Mouse (Mus musculus): ENCODE measurements around the gene Lypd8.

The Lypd8 gene

DNA sequence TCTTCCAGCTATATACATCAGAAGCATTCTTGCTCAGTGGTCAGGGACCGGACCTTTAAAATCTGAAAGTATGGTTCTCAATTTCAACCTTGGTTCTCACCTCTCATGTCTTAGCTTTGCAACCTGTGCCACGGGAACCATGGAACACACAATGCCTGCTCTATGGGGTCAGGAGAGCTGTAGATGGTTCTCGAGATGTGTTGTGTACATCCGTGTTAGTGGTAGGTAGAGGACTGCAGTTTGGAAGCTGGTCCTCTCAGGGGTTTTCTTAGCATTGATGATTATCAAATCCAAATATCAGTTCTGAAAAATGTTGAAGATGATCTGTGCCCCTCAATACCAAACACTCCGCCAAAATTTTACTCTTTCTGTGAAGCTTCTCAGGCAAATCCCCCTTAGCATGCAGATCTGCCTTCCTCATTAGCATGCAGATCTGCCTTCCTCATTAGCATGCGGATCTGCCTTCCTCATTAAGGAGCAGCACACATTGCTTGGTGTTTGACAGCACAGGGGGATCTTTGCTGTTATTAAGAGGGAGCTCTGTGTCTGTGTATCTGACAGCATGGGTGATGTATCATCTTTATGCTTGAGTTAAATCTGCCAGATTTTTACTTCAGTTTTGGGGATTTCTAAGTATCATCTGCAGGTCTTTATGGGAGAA lies 21.3 kb downstream of the Lypd8 start:
- no peak for DNase-seq (ENCODE audit: low spot score in 2 of 2)

DNA sequence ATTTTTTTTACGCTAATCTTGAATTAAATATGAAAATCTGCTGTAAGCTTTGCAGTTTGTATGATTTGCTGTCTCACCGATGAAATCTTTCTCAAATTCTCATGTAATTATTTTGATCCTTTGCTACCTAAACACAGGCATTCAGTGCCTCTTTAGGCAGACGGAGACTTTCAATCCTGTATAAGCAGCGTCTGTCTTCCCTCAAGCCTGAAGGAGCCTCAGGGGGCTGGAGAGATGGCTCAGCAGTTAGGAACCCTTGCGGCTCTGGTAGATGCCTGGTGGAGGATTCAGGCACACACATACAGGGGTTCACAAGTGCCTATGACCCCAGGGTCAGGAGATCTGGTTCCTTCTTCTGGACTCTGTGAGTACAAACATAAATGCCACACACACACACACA lies 21.8 kb downstream of the Lypd8 start:
- DNase-seq (ENCODE audit: low spot score in 2 of 2) = no peak

- no peak for DNase-seq (ENCODE audit: low spot score in 2 of 2)
These were observed 29.2 kb downstream of the Lypd8 start for GRCm38 (mm10) chr11:58408066-58408465.

GRCm38 (mm10) chr11:58418336-58418735 lies 39.5 kb downstream of the Lypd8 start:
- DNase-seq (ENCODE audit: low spot score in 2 of 2) = no peak

DNA sequence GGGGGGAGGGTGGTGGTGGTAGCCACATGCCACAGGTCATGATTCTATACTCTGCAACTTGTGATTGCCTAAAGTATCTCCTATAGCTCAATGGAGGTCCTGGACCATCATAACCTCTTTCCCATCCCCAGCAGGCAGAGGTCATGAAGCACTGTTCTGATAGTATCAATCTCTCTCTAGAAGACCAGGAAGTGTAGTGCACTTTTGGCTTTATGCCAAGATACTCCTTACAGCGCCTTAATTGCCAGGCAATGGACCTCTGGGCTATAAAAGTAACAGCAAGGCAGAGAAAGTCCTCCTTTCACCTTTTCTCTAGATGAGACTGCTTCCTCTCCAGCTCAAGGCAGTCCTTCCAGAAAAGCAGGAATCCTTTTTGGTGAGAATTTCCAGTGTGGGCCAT lies 42.0 kb downstream of the Lypd8 start, which contains the start of gene 1810065E05Rik:
Gene 1810065E05Rik, plus strand, starts transcription at position 297 of the 400 bp plus-strand sequence.
- DNase-seq (ENCODE audit: low spot score in 2 of 2) = no peak

DNA sequence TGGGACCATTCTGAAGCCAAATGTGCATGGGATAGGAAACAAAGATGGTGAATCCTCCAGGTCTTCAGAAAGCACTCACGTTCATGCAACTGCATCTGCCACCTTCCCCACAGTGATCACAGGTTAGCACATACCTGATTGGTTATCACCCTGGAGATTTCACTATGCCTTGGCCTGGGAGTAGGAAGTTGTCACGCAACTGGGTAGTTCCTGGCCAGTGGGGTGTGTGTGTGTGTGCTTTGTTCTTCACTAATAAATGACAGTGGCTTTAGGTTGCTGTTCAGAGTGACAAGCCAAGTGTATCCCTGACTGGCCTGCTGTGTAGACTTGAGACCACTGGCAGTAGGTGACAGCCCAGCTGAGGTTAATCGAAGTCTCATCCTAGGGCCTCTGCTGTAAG lies 53.4 kb downstream of the Lypd8 start, which contains the start of gene Gm12253:
Gene Gm12253, plus strand, starts transcription at position 301 of the 400 bp plus-strand sequence.
- no peak for DNase-seq (ENCODE audit: low spot score in 2 of 2)

DNA sequence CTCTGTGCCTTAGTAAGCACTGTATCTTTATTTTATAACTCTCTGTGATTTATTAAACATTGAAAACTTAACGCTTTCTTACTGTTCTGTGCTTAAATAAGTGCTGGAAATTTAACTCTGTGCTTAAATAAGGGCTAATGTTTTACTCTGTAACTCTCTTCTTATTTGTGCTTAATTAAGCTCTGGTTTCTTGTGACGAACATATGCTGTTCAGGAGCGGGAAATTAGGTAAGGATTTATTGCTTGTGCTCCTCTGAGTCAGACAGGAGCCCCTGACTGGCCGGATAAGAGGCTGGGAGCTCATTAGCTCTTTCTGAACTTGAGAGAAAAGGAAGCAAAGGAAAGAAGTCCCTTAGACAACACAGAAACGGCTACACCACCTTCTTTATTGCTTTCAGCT lies 59.0 kb downstream of the Lypd8 start:
- no peak for DNase-seq (ENCODE audit: low spot score in 2 of 2)

Data from right cerebral cortex, postnatal 36 days (tissue).